ENCODE assay signal across 24 mouse cellular contexts in genomic region chr8:85227297-85227696, GRCm38 (mm10). TPM values are rescaled to one million over a fixed set of nuclear protein-coding genes. Genes with fewer than 3 reads are reported as not detected.
DNase-seq lines count a peak whose midpoint lies in the region; TF ChIP-seq lines count a peak whose summit lies in the region.
"Had no signal": no experiment of that assay in that cellular context is flagged by ENCODE, and none has a peak within 500 bp of the region (broad histone marks: within the 10 kb centered on the region; RNA-seq: fewer than 3 reads in every experiment).

No protein-coding gene starts in this region.

- H3K27ac ChIP-seq in MEL (ENCODE audit: control insufficient read depth, low read depth, low read length) = no peak overlapping the region

- peaks cover 0 to 13% of the 10 kb centered on the region in 2 experiments; a peak in 2 of 4 replicates for H3K36me3 ChIP-seq in MEL (ENCODE audit: control insufficient read depth in 1 of 2, insufficient read depth in 2 of 2, low read length in 2 of 2)
- H3K36me3 ChIP-seq: G1E had no signal

- H3K79me2 ChIP-seq in MEL (ENCODE audit: control insufficient read depth, insufficient read depth, low read length, poor library complexity) = no peaks in the 10 kb centered on the region

- no peak for TF ChIP-seq RAD21 in MEL (IDR thresholded peaks at IDR 0.05; ENCODE audit: low read depth, low read length)

- no peak overlapping the region for H3K4me3 ChIP-seq in MEL (ENCODE audit: control insufficient read depth in 1 of 2, insufficient read depth in 1 of 2, low read depth in 2 of 2, low read length in 2 of 2)

- peaks cover 7 to 16% of the 10 kb centered on the region in 2 experiments for H3K4me1 ChIP-seq in MEL (ENCODE audit: control insufficient read depth in 1 of 2, insufficient read depth in 2 of 2, low read length in 2 of 2)

- peak in 1 of 2 experiments; percentile 39; a peak in 2 of 4 replicates for TF ChIP-seq EP300 in MEL (IDR thresholded peaks at IDR 0.05; ENCODE audit: low read depth in 1 of 2, low read length in 2 of 2)

- H3K9me3 ChIP-seq in MEL (replicated peaks; ENCODE audit: insufficient read depth, low read length) = no peaks in the 10 kb centered on the region
- H3K9me3 ChIP-seq: G1E had no signal

- TF ChIP-seq CTCF in MEL (IDR thresholded peaks at IDR 0.05 in 2 of 3, conservative IDR thresholded peaks at IDR 0.05 in 1 of 3; ENCODE audit: control insufficient read depth in 1 of 3, insufficient read depth in 1 of 3, low read depth in 2 of 3, low read length in 3 of 3, poor library complexity in 1 of 3, severe bottlenecking in 1 of 3) = no peak

- H3K27me3 ChIP-seq in MEL (ENCODE audit: control insufficient read depth in 1 of 2, insufficient read depth in 2 of 2, low read length in 2 of 2) = no peaks in the 10 kb centered on the region

- TF ChIP-seq POLR2A in MEL (IDR thresholded peaks at IDR 0.05; ENCODE audit: control insufficient read depth in 1 of 2, insufficient read depth in 1 of 2, low read depth in 1 of 2, low read length in 2 of 2, poor library complexity in 1 of 2) = no peak

- H3K9ac ChIP-seq in MEL (ENCODE audit: control insufficient read depth, low read depth, low read length, poor library complexity, severe bottlenecking) = no peak overlapping the region

- no peak for DNase-seq in MEL (ENCODE audit: low read depth, low spot score)
- DNase-seq in urinary bladder, postnatal 10 days (ENCODE audit: low spot score) = no peak
- DNase-seq: adrenal gland, adult 2 months; adrenal gland, adult 8-10 months; adrenal gland, postnatal 10 days; adrenal gland, postnatal 14 days; adrenal gland, postnatal 25 days; adrenal gland, postnatal 36 days; B cell, adult 2 months; cerebellum, adult 11 months; cerebellum, adult 11-12 months; cerebellum, adult 18-20 months; cerebellum, adult 2 months; cerebellum, adult 8-10 months had no signal

TF ChIP-seq in MEL, 35 proteins besides CTCF, POLR2A, EP300 and RAD21:
- TF ChIP-seq GATA1 (IDR thresholded peaks at IDR 0.05; ENCODE audit: low read depth, low read length) (peak; percentile 68), ELF1 (IDR thresholded peaks at IDR 0.05; ENCODE audit: low read depth, low read length) (peak; percentile 58), ZMIZ1 (IDR thresholded peaks at IDR 0.05; ENCODE audit: low read depth, low read length) (no peak)

RNA-seq across cellular contexts. Expression of gene Olfr371, which starts 1.5 kb away (rescaled TPM):
- total RNA-seq in MEL (2012; rRNA removed) = not detected in 2 replicates
- polyA plus RNA-seq in MEL (2012; ENCODE audit: insufficient read depth in 1 of 2, insufficient read length in 2 of 2, low read depth in 1 of 2, low replicate concordance in 2 of 2, missing spikeins in 1 of 2) = not detected
- total RNA-seq: adrenal gland, adult 18-20 months; adrenal gland, adult 2 months; adrenal gland, adult 8-10 months; adrenal gland, postnatal 10 days; adrenal gland, postnatal 14 days; adrenal gland, postnatal 25 days; adrenal gland, postnatal 36 days; adrenal gland, postnatal 4 days; CH12.LX; ES-E14; G1E had no signal
- polyA plus RNA-seq: activated CD4-positive, CD25-positive, alpha-beta regulatory T cell, adult 4 months; adrenal gland, adult 2 months; brain, embryonic 14.5 days; C2C12; CD4-positive, CD25-positive, alpha-beta regulatory T cell, adult 4 months; cerebellum, adult 2 months; G1E; Patski had no signal
